Mouse (Mus musculus) thymus, postnatal 36 days (tissue): ENCODE results near the gene Fam47e.
"Not testable (repeated sequence)": the region's sequence is repeated elsewhere in the genome, so short reads cannot be mapped to it uniquely, and the experiment has no call there.

Source experiments
- DNase-seq, 2 experiments: peaks; one replicate each; pipeline ENCODE4 v3.0.0; 2022; ENCODE audit warnings: mixed read lengths in 2 of 2

Fam47e gene

GRCm38 (mm10) chr5:92554891-92555511, at the start of gene Fam47e:
Gene Fam47e, plus strand, starts transcription at chr5:92555069.
- no peak for DNase-seq

GRCm38 (mm10) chr5:92505402-92505865, 49.4 kb upstream of the Fam47e start:
- DNase-seq, result peak; percentile 90 to 93

DNA sequence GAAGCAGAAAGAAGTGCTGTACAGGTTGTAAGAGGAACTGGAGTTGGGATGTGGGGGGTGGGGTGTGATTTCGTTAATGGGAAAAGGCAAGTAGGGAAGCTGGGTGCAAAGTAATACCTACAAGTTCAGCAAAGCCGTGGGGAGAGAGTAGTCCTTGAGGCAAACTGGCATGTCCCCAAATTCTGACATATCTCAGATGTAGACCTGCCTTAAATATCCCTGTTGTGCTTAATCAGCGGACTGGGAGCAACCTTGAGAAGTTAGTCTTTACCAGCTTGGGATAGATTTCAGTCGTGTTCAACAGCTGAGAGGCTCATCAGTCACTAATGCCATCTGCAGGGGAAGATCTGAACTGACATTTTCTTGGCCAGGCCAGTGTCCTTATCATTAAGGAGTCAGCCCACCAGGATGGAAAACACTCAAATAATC, 48.6 kb upstream of the Fam47e start:
- peak; percentile 46 to 52 for DNase-seq

DNA sequence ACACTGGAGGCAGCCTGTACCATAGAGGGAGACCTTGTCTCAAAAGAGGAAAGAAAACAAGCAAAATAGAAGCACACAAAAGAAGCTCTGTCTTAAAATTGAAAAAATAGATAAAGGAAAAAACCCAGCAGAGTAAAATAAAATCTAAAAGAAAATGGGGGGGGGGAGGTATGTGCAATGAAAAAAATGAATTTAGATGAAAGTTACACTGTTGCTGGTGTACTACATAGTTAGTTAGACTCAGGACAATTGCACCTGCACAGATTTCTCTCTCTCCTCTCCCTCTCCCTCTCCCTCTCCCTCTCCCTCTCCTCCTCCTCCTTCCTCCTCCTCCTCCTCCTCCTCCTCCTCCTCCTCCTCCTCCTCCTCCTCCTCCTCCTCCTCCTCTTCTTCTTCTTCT, 48.1 kb upstream of the Fam47e start, which contains the start of gene Scarb2:
TSS of gene Scarb2 (minus strand) at position 101 of the 400 bp plus-strand sequence.
- DNase-seq, result no peak

GRCm38 (mm10) chr5:92508853-92509252, 46.0 kb upstream of the Fam47e start:
- no peak for DNase-seq

GRCm38 (mm10) chr5:92511256-92511655, 43.6 kb upstream of the Fam47e start:
- DNase-seq, result no peak

DNA sequence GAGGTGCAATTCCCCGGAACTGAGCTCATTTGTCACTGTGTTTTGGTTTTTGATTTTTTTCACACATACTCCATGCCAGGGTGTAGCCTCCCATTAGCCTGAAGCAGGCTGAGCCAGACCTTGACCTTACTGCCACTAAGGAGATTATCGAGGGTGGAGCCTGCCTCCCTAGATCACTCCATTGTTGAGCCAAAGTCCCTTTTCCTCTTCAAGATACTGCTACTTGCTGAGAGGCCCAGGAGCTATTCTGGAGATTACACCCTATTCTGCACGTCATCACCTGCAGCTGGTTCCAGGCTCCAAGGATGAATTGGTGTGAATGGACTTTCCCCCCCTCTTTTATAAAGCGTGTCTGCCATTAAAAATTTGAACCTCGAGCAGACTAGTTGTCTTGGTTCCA, 42.8 kb upstream of the Fam47e start:
- no peak for DNase-seq

GRCm38 (mm10) chr5:92521131-92521530, 33.7 kb upstream of the Fam47e start:
- DNase-seq, result not testable (repeated sequence)

DNA sequence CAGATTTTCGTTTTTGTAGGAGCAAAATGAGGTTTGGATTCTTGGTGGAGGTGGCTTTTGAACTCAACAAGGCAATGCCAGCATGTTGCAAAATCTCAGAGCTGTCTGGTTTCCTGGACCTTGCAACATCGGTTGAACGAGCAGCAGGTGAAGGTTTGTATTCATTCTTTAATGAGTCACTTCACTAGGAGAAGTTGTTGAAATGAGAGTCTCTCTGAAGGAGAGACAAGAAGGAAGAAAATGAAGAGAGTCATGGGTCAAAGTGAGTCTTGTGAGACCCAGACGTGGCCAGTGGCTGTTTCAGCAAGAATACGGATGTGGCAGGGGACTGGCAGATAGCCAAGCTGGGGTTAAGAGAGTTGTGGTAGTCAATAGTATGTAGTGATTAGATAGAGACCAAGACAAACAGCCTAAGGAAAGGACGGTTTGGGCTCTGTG, 30.0 kb upstream of the Fam47e start:
- DNase-seq, result no peak

- no peak for DNase-seq
These were observed 15.2 kb upstream of the Fam47e start for GRCm38 (mm10) chr5:92539698-92540097.

- no peak for DNase-seq
These were observed 2.3 kb upstream of the Fam47e start for GRCm38 (mm10) chr5:92552611-92553010.

DNA sequence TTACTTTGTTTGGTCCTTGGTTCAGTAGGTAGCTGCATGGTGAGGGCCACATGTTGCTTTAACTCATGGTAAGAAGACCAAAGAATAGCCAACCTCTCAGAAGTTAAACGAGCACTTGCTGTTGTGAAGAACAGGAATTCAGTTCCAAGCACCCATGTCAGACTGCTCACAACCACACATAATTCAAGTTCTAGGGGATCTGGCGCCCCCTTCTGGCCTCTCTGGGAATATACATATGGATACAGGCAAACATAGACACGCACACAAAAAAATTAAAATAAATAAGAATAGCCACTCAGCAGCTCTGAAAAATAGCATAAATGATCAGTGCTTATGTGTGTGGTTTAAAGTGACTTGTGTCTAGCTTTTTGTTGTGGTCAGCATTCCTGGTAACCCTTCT, 930 bp upstream of the Fam47e start:
- DNase-seq, result peak; percentile 11 to 25

DNA sequence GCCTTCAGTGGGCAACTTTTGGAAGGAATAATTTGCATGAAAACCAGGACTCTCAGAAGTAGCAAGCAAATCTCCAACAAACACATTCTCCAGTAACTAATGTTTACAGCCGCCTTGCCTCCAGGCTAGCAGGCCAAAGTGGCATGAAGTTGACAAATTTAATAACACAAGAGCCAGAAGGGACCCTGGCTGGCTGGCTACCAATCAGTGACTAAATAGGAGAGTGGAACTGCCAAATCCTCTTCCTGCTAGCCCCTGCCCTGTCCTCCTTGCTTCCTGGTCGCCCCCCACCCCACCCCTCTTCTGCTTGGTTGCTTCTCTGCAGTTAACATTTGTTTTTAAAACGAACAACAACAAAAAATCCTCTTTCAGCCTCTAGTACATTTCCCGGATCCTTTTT, 426 bp upstream of the Fam47e start:
- DNase-seq, result no peak

DNA sequence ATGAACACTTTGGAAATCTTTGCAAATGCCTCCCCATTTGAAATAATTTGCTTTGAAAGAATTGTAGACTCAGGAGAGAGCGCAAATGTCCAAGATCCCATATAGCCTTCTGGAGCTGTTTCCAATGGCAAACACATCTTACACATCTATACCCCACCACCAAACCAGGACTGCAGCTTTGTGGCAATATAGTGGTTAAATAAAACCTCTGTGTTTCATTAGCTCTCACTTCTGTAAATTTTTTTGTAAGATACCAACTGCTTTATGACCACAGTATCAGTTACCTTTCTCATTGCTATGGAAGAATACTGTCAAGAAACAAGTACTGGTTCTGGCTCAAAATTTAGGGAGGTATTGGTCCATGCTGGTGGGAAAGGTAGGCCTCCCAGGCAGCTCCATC, 1.0 kb downstream of the Fam47e start:
- DNase-seq, result no peak

- no peak for DNase-seq
These were observed 2.6 kb downstream of the Fam47e start for GRCm38 (mm10) chr5:92557508-92557907.

GRCm38 (mm10) chr5:92560201-92560600, 5.3 kb downstream of the Fam47e start:
- no peak for DNase-seq

- DNase-seq, result no peak
These were observed 7.1 kb downstream of the Fam47e start for GRCm38 (mm10) chr5:92562002-92562401.

- no peak for DNase-seq
These were observed 16.4 kb downstream of the Fam47e start for GRCm38 (mm10) chr5:92571232-92571631.

DNA sequence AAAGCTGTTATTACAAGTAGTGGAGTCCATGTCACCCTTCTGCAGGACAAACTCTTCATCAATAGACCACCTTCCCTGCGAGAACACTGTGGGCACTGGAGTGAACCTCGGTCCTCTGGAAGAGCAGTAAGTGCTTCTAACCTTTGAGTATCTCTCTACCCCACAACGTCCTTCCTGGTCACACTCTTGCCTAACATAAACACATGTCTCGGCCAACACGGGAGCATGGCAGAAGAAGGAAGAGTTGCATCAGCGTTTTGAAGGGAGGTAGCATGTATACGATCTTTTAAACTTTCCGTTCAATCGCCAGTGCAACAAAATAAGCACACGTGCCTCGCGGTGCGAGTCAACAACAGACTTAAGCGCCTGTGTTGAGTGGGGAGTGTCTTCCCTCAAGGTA, 24.7 kb downstream of the Fam47e start:
- no peak for DNase-seq

DNA sequence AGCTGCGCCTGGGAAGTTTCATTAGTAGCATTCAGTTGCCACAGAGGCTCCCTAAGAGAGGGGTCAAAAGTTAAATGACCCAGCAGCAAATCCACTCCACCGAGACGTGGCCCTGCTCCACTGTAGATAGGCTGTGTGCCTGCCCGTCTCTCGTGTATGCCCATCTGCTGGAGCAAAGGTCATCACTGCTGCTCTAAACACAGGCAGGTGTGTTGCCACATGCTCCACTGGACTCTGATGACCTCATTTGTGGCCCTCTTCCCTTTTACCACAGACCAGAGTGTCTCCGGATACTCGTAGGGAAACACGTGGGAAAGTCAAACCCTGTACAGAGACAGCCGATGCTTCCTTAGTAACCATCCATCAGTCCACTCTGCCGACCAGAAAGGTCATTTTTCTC, 31.1 kb downstream of the Fam47e start:
- DNase-seq, result no peak

- DNase-seq, result no peak
These were observed 40.2 kb downstream of the Fam47e start for GRCm38 (mm10) chr5:92595026-92595425.

DNA sequence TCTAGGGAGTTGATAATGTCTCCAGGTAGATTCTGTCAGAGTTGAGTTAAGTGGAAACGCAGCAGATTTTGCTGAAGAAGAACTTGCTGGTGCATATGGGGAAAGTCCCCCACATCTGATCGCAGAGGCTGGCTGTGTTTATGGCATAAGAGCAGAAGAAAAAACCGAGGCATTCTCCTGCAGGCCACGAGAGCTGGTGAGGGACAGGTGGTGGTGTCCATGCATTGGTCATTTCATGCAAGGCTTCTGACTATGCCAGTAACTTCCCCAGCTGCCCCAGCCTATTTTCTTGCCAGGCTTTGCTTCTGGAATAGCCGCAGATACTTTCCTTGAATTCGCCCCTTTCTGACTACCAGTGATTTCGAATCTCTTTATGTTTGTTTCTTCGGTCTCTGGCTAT, 42.0 kb downstream of the Fam47e start:
- DNase-seq, result no peak

DNA sequence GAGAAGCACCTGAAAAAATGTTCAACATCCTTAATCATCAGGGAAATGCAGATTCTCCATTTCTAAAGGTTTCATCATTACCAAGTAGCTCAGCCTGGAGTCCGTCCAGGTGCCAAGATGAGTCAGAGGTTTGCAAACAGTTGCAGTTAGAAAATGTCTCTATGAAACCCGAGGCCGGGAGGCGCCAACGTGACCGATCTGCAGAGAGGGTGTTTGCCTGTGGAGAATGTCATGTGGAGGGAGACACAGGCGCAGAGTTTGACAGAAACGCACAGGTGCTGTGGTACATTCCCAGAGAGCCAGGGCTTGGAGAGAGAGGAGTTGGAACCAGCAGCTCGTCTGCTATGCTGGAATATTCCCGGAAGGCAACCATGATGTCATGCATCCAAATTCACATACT, 44.2 kb downstream of the Fam47e start:
- no peak for DNase-seq

DNA sequence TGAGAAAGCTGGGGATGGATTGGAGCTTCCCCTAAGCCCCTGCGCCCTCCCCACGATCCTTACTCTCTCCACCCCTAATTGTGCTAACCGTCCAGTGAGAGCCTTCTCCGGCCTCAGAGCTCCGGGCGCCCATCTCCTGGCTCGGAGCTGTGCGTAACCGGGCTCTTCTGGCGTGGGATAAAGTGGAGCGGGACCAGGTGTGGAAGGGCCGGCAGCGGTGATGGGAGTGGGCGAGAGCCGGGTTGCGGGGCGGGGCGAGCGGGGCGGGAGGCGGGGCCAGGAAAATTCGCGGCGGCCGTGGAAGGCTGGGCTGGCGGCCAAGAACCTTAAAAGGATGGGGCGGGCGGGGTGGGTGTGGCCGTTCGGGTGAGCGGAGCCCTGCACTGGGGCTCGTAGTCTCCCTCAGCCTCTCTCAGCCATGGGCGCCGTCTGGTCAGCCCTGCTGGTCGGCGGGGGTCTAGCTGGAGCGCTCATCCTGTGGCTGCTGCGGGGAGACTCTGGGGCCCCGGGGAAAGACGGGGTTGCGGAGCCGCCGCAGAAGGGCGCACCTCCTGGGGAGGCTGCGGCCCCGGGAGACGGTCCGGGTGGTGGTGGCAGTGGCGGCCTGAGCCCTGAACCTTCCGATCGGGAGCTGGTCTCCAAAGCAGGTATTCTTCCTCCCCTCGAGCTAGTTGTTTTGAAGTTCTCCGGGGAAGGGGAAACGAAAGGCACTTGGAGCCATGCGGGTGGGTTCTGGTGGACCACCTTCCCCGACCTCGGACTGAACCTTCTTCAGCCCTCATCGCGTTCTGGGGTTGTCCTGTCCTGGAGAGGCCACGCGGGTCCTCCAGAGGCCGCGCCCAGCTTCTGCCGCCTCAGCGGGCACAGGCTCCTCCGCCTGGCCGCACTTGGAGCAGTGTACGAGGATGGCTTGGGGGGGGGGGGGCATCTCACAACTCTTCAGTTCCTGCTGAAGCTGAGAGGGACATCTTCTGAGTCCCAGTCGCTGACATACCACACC, 48.1 kb downstream of the Fam47e start, which contains the start of gene Stbd1:
TSS of gene Stbd1 (plus strand) at position 351 of the 1,000 bp plus-strand sequence.
- DNase-seq, result peak; percentile 40 to 47
